Mouse (Mus musculus) cerebellum, adult 2 months (tissue): ENCODE data around the gene Adamts13. TPM values are rescaled to one million over a fixed set of nuclear protein-coding genes. Genes with fewer than 3 reads are reported as not detected.

Experiments
- DNase-seq, 2 experiments: peaks; one replicate each; pipeline ENCODE4 v3.0.0; 2021
- H3K27ac ChIP-seq: fragments of 200-500 bp; 2 replicates; pipeline ENCODE4 v1.5.1; 2012; ENCODE audit warnings: low read length, control low read depth, inconsistent platforms; ENCODE audit not compliant: insufficient read depth
- H3K27me3 ChIP-seq: fragments of 200-500 bp; 2 replicates; pipeline ENCODE4 v1.6.1; 2012; ENCODE audit warnings: inconsistent platforms, mild to moderate bottlenecking, low read length, moderate library complexity; ENCODE audit not compliant: control insufficient read depth, insufficient read depth
- H3K4me1 ChIP-seq: fragments of 200-500 bp; 2 replicates; pipeline ENCODE4 v1.6.1; 2011; ENCODE audit warnings: low read length; ENCODE audit not compliant: control insufficient read depth, insufficient read depth
- H3K4me3 ChIP-seq: fragments of 200-500 bp; replicated peaks from 2 replicates; pipeline ENCODE3; 2011; ENCODE audit warnings: mild to moderate bottlenecking, low read depth, low read length, control low read depth; ENCODE audit not compliant: insufficient read depth
- CTCF ChIP-seq: fragments of 200-500 bp; IDR thresholded peaks from 2 replicates; pipeline ENCODE4 v1.5.1; 2011; ENCODE audit warnings: low read depth, mild to moderate bottlenecking, control low read depth, low read length, moderate library complexity, borderline replicate concordance; ENCODE audit not compliant: insufficient read depth
- POLR2A ChIP-seq: fragments of 200-500 bp; IDR thresholded peaks from 2 replicates; pipeline ENCODE4 v1.6.1; 2011; ENCODE audit warnings: low read length, control low read depth, borderline replicate concordance; ENCODE audit not compliant: insufficient read depth
- WGBS: fragments of 180-500 bp; shearing (Covaris S2); methylation state at CpG from one replicate; pipeline ENCODE4 v1.1.7; 2018; 5-methylcytosine and 5-hydroxymethylcytosine counted together
- polyA plus RNA-seq: library from polyadenylated mRNA; depleted of rRNA; stranded (reverse); fragments of >200 nt; gene quantifications from 2 replicates; pipeline ENCODE4 v1.2.3, GENCODE M21; 2012

Gene Adamts13
- polyA plus RNA-seq, 1 experiment, result not detected

DNA sequence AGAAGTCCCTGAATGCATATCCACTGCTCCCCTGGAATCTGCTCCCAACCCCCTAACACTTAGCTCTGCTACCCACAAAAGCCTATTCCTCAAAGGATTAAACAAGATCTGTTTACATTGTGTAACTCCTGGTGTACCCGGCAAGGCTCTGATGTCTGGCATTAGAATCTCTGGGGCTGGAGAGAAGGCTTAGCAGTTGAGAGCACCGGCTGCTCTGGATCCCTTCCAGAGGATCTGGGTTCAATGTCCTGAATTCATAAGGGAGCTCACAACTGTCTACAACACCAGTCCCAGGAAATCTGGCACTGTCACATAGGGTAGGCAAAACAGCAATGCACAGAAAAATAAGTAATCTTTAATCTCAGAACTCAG is 15.7 kb upstream of the Adamts13 start:
- WGBS, result 78% methylated on average over 2 of the region's 2 CpGs
- H3K27me3 ChIP-seq, result no peaks in the 10 kb centered on the region
- H3K27ac ChIP-seq, result no peak overlapping the region
- H3K4me3 ChIP-seq, result no peak overlapping the region
- TF ChIP-seq POLR2A, result no peak
- no peak for TF ChIP-seq CTCF
- no peak for DNase-seq
- H3K4me1 ChIP-seq, result peaks cover 5% of the 10 kb centered on the region; the same call in 1 of the 2 replicates

- Histone ChIP-seq H3K4me1 (peaks cover 3% of the 10 kb centered on the region; the same call in 1 of the 2 replicates), H3K4me3 (no peak overlapping the region), H3K27me3 (no peaks in the 10 kb centered on the region), H3K27ac (no peak overlapping the region)
- no peak for DNase-seq
- WGBS, result 48% methylated on average over 4 of the region's 4 CpGs
- TF ChIP-seq CTCF (peak; percentile 38; the same call in 1 of the 2 replicates), POLR2A (no peak)
Observed at GRCm38 (mm10) chr2:26960756-26961155, 12.5 kb upstream of the Adamts13 start.

GRCm38 (mm10) chr2:26963923-26964723 is 9.1 kb upstream of the Adamts13 start, which contains the start of gene Rexo4:
TSS of gene Rexo4 (minus strand) at chr2:26964386.
- under 1% methylated on average over 50 of the region's 50 CpGs for WGBS
- peak within 1 kb of the TSS; percentile 98 for H3K27ac ChIP-seq
- no peaks in the 10 kb centered on the region for H3K27me3 ChIP-seq
- peak within 1 kb of the TSS; percentile 85 for H3K4me3 ChIP-seq
- peaks cover 3% of the 10 kb centered on the region; the same call in 1 of the 2 replicates for H3K4me1 ChIP-seq
- no peak for TF ChIP-seq CTCF
- TF ChIP-seq POLR2A, result peak; percentile 88
- DNase-seq, result peak; percentile 94 to 97

DNA sequence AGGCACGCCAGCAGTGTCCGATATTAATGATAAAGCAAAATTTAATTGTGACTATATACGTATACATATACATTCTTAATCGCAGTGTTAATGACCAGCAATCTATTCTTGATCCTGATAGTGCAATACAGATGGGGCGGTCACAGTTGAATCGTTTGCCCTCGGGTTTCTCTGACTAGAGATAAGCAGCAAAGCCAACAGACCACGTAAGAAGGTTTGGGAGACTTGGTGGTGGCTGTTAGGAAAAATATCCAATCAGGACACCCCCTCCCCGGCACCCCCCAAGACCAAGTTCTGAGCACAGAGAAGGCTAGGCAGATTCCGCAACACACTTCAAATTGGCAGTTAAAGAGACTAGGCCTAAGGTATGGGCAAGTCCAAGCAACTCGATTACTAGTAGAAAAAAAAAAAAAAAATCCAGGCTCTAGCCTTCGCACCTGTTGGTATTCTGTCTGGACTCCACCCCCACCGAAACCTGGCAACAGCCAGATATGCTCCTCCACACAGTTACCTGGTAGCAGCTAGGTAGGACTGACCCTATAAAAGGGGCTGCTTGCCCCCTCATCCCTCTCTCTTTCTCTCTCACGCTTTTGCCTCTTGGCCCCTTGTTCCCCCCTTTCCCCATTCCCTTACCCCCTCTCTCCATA is 8.4 kb upstream of the Adamts13 start:
- WGBS, result 13% methylated on average over 14 of the region's 14 CpGs
- H3K27me3 ChIP-seq, result no peaks in the 10 kb centered on the region
- TF ChIP-seq CTCF, result no peak
- TF ChIP-seq POLR2A, result no peak
- peaks cover 3% of the 10 kb centered on the region; the same call in 1 of the 2 replicates for H3K4me1 ChIP-seq
- H3K27ac ChIP-seq, result peak overlapping the region; percentile 98
- peak overlapping the region; percentile 85 for H3K4me3 ChIP-seq
- peak in 1 of 2 experiments; percentile 26 for DNase-seq

- Histone ChIP-seq H3K27me3 (no peaks in the 10 kb centered on the region), H3K27ac (no peak overlapping the region), H3K4me1 (no peaks in the 10 kb centered on the region; the same call in 1 of the 2 replicates), H3K4me3 (no peak overlapping the region)
- DNase-seq, result no peak
- TF ChIP-seq CTCF (no peak), POLR2A (no peak)
- WGBS, result 70% methylated on average over 2 of the region's 2 CpGs
Observed at GRCm38 (mm10) chr2:26967262-26967661, 6.0 kb upstream of the Adamts13 start.

DNA sequence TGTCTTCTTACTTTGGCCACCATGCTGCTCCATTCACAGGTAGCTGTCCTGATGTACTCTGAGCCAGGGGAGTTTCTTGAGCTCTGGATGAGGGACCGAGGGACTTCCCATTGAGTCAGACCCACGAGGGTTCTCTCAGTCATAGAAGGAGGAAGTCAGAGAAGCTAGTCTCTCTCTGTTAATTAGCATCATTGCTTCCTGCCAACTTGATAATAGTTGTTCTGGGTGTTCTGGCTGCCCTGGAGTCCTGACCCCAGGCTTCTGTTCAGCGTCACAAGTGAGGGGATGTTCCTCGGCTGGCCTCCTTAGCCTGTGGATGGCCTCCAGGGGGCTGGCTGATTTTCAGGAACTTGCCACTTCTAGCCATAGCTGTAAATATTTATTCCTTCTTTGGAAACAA is 744 bp downstream of the Adamts13 start:
- Histone ChIP-seq H3K27me3 (no peaks in the 10 kb centered on the region), H3K4me3 (no peak overlapping the region), H3K27ac (no peak overlapping the region), H3K4me1 (no peaks in the 10 kb centered on the region)
- WGBS, result 37% methylated on average over 4 of the region's 4 CpGs
- TF ChIP-seq CTCF, result no peak
- no peak for TF ChIP-seq POLR2A
- DNase-seq, result no peak

- H3K4me3 ChIP-seq, result no peak overlapping the region
- DNase-seq, result no peak
- no peaks in the 10 kb centered on the region for H3K27me3 ChIP-seq
- H3K27ac ChIP-seq, result no peak overlapping the region
- TF ChIP-seq POLR2A (no peak), CTCF (no peak)
- H3K4me1 ChIP-seq, result no peaks in the 10 kb centered on the region
- 63% methylated on average over 1 of the region's 1 CpGs for WGBS
Observed at GRCm38 (mm10) chr2:26980361-26980760, 7.1 kb downstream of the Adamts13 start.
